Mouse (Mus musculus): ENCODE measurements around the gene Capn2.

GRCm38 (mm10) chr1:182564408-182565120, 47.2 kb upstream of the Capn2 start, which contains the start of gene Capn8:
- TF ChIP-seq CTCF (conservative IDR thresholded peaks at IDR 0.05; ENCODE audit: insufficient read depth, insufficient read length, low read depth, low read length) (peak; percentile 46), POLR2A (IDR thresholded peaks at IDR 0.05; ENCODE audit: low read depth, low read length) (no peak)
